Mouse (Mus musculus) kidney, embryonic 16.5 days (tissue): Measurements from ENCODE around the gene Msmb. TPM values are rescaled to one million over a fixed set of nuclear protein-coding genes. Genes with fewer than 3 reads are reported as not detected.

Experiments used
- ATAC-seq: fragments of 200-750 bp; cut with Nextera tagmentation; 2 replicates; pipeline ENCODE4 v1.8.0; 2017; ENCODE audit warnings: moderate TSS enrichment; ENCODE audit not compliant: low FRiP score, low TSS enrichment
- H3K27ac ChIP-seq: fragments of 300-500 bp; sonication (generic); 2 replicates; pipeline ENCODE4 v1.5.1; 2014; ENCODE audit warnings: low read length
- H3K27me3 ChIP-seq: fragments of 300-500 bp; sonication (generic); 2 replicates; pipeline ENCODE4 v1.6.1; 2014; ENCODE audit warnings: low read length, control low read depth, mixed read lengths; ENCODE audit not compliant: insufficient read depth
- H3K36me3 ChIP-seq: fragments of 300-500 bp; sonication (generic); 2 replicates; pipeline ENCODE4 v1.6.1; 2014; ENCODE audit warnings: low read length, control low read depth, mixed read lengths; ENCODE audit not compliant: insufficient read depth
- H3K4me1 ChIP-seq: fragments of 300-500 bp; sonication (generic); 2 replicates; pipeline ENCODE4 v1.6.1; 2014; ENCODE audit warnings: low read length, control low read depth, mixed read lengths; ENCODE audit not compliant: insufficient read depth
- H3K4me2 ChIP-seq: fragments of 300-500 bp; sonication (generic); replicated peaks from 2 replicates; pipeline ENCODE4 v1.6.1; 2014; ENCODE audit warnings: low read depth, low read length
- H3K4me3 ChIP-seq: fragments of 300-500 bp; sonication (generic); 2 replicates; pipeline ENCODE4 v1.5.1; 2014; ENCODE audit warnings: mild to moderate bottlenecking, low read length
- H3K9ac ChIP-seq: fragments of 300-500 bp; sonication (generic); replicated peaks from 2 replicates; pipeline ENCODE4 v1.6.1; 2014; ENCODE audit warnings: low read length
- H3K9me3 ChIP-seq: fragments of 300-500 bp; sonication (generic); 2 replicates; pipeline ENCODE4 v1.6.1; 2016; ENCODE audit warnings: low read length, control low read depth
- WGBS: fragments of 180-500 bp; shearing (Covaris S2); extraction: QIAGEN DNeasy Blood & Tissue Kit; methylation state at CpG from one replicate; pipeline ENCODE4 v1.1.7; 2014; 5-methylcytosine and 5-hydroxymethylcytosine counted together
- polyA plus RNA-seq: library from polyadenylated mRNA; unstranded; fragments of >200 nt; fragmentation: Nextera tagmentation; extraction: Ambion mirVana; gene quantifications from 2 replicates; pipeline ENCODE4 v1.2.1, GENCODE M21; 2015

The Msmb gene
- polyA plus RNA-seq, 1 experiment from 2014 or later = not detected

GRCm38 (mm10) chr14:32144734-32145133 is 2.9 kb downstream of the Msmb start:
- Histone ChIP-seq H3K4me3 (no peak overlapping the region), H3K4me1 (no peaks in the 10 kb centered on the region), H3K36me3 (no peaks in the 10 kb centered on the region), H3K9me3 (peaks cover 11% of the 10 kb centered on the region; the same call in 1 of the 2 replicates), H3K9ac (no peak overlapping the region), H3K4me2 (no peak overlapping the region), H3K27me3 (no peaks in the 10 kb centered on the region), H3K27ac (no peak overlapping the region)
- no peak for ATAC-seq

- Histone ChIP-seq H3K4me2 (no peak overlapping the region), H3K27me3 (no peaks in the 10 kb centered on the region), H3K27ac (no peak overlapping the region), H3K36me3 (no peaks in the 10 kb centered on the region), H3K9me3 (peaks cover 11% of the 10 kb centered on the region; the same call in 1 of the 2 replicates), H3K9ac (no peak overlapping the region), H3K4me3 (no peak overlapping the region), H3K4me1 (no peaks in the 10 kb centered on the region)
- 52% methylated on average over 4 of the region's 4 CpGs for WGBS
- ATAC-seq = no peak
Measured at GRCm38 (mm10) chr14:32145401-32145800, 3.6 kb downstream of the Msmb start.

GRCm38 (mm10) chr14:32145809-32146511 is 4.1 kb downstream of the Msmb start:
- no peak overlapping the region for H3K27ac ChIP-seq
- no peak for ATAC-seq
- H3K4me3 ChIP-seq = no peak overlapping the region
- no peaks in the 10 kb centered on the region for H3K36me3 ChIP-seq
- no peak overlapping the region for H3K9ac ChIP-seq
- peaks cover 11% of the 10 kb centered on the region; the same call in 1 of the 2 replicates for H3K9me3 ChIP-seq
- H3K4me1 ChIP-seq = no peaks in the 10 kb centered on the region
- H3K4me2 ChIP-seq = no peak overlapping the region
- H3K27me3 ChIP-seq = no peaks in the 10 kb centered on the region
- WGBS = 50% methylated on average over 7 of the region's 7 CpGs

- Histone ChIP-seq H3K9me3 (peaks cover 11% of the 10 kb centered on the region; the same call in 1 of the 2 replicates), H3K36me3 (no peaks in the 10 kb centered on the region), H3K4me3 (no peak overlapping the region), H3K27me3 (no peaks in the 10 kb centered on the region), H3K4me2 (no peak overlapping the region), H3K9ac (no peak overlapping the region), H3K27ac (no peak overlapping the region), H3K4me1 (no peaks in the 10 kb centered on the region)
- no peak for ATAC-seq
- 62% methylated on average over 2 of the region's 2 CpGs for WGBS
Measured at GRCm38 (mm10) chr14:32146578-32146977, 4.8 kb downstream of the Msmb start.

GRCm38 (mm10) chr14:32150872-32151271 is 9.0 kb downstream of the Msmb start:
- H3K27ac ChIP-seq = no peak overlapping the region
- no peaks in the 10 kb centered on the region for H3K4me1 ChIP-seq
- H3K36me3 ChIP-seq = no peaks in the 10 kb centered on the region
- no peak overlapping the region for H3K4me2 ChIP-seq
- H3K9ac ChIP-seq = no peak overlapping the region
- H3K9me3 ChIP-seq = peaks cover 11% of the 10 kb centered on the region; the same call in 1 of the 2 replicates
- no peak for ATAC-seq
- no peaks in the 10 kb centered on the region for H3K27me3 ChIP-seq
- no peak overlapping the region for H3K4me3 ChIP-seq
- 90% methylated on average over 2 of the region's 2 CpGs for WGBS

GRCm38 (mm10) chr14:32152243-32152965 is 10.6 kb downstream of the Msmb start:
- no peaks in the 10 kb centered on the region for H3K36me3 ChIP-seq
- 89% methylated on average over 18 of the region's 18 CpGs for WGBS
- peaks cover 6% of the 10 kb centered on the region; the same call in 1 of the 2 replicates for H3K9me3 ChIP-seq
- no peak for ATAC-seq
- H3K27me3 ChIP-seq = no peaks in the 10 kb centered on the region
- H3K4me2 ChIP-seq = no peak overlapping the region
- H3K4me3 ChIP-seq = no peak overlapping the region
- H3K27ac ChIP-seq = no peak overlapping the region
- no peak overlapping the region for H3K9ac ChIP-seq
- no peaks in the 10 kb centered on the region for H3K4me1 ChIP-seq

- WGBS = 100% methylated on average over 2 of the region's 2 CpGs
- H3K27me3 ChIP-seq = no peaks in the 10 kb centered on the region
- no peak overlapping the region for H3K9ac ChIP-seq
- no peak overlapping the region for H3K4me3 ChIP-seq
- ATAC-seq = no peak
- no peaks in the 10 kb centered on the region for H3K4me1 ChIP-seq
- no peak overlapping the region for H3K27ac ChIP-seq
- no peak overlapping the region for H3K4me2 ChIP-seq
- H3K36me3 ChIP-seq = no peaks in the 10 kb centered on the region
- 0 out of 2 replicates have a peak, but pooled peaks cover under 1% of the 10 kb centered on the region for H3K9me3 ChIP-seq
Measured at GRCm38 (mm10) chr14:32153156-32153555, 11.3 kb downstream of the Msmb start.

- Histone ChIP-seq H3K9ac (no peak overlapping the region), H3K4me2 (no peak overlapping the region), H3K9me3 (no peaks in the 10 kb centered on the region), H3K4me1 (no peaks in the 10 kb centered on the region), H3K36me3 (no peaks in the 10 kb centered on the region), H3K27me3 (no peaks in the 10 kb centered on the region), H3K4me3 (no peak overlapping the region), H3K27ac (no peak overlapping the region)
- no peak for ATAC-seq
- 90% methylated on average over 6 of the region's 6 CpGs for WGBS
Measured at GRCm38 (mm10) chr14:32154758-32155157, 12.9 kb downstream of the Msmb start.

GRCm38 (mm10) chr14:32159150-32159670 is 17.4 kb downstream of the Msmb start:
- Histone ChIP-seq H3K27ac (0 out of 2 replicates have a peak overlapping the region, but pooled peaks have one; percentile 45), H3K4me3 (peak overlapping the region; percentile 92), H3K9me3 (no peaks in the 10 kb centered on the region), H3K36me3 (no peaks in the 10 kb centered on the region), H3K4me2 (peak overlapping the region; percentile 91), H3K4me1 (peaks cover 14% of the 10 kb centered on the region), H3K9ac (peak overlapping the region; percentile 90), H3K27me3 (no peaks in the 10 kb centered on the region)
- WGBS = 34% methylated on average over 4 of the region's 4 CpGs
- ATAC-seq = peak; percentile 40; the same call in 1 of the 2 replicates
